Mouse (Mus musculus) right cerebral cortex, adult 18-20 months (tissue): ENCODE measurements around the gene Gm10277.

Experiments used
- DNase-seq: peaks from one replicate; pipeline ENCODE4 v3.0.0; 2022; ENCODE audit warnings: mixed read lengths

The Gm10277 gene

DNA sequence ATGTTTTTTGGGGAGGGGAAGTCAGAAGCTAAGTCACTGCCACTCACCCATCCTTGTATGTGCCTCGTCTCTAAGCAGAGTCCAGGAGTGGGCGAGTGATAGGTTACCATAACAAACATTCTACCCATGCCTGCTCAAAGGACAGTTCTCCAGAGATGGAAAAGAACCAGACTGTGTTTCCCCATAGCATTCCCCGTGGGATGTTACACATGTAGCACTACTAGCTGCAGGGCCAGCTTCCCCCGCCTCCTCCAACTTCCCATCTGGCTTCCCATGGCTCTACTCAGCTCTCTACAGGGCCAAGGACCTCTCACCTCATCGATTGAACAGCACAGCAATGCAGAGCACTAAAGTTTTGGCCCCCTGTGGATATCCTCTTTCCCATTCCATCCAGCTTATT is 7.7 kb upstream of the Gm10277 start:
- no peak for DNase-seq

DNA sequence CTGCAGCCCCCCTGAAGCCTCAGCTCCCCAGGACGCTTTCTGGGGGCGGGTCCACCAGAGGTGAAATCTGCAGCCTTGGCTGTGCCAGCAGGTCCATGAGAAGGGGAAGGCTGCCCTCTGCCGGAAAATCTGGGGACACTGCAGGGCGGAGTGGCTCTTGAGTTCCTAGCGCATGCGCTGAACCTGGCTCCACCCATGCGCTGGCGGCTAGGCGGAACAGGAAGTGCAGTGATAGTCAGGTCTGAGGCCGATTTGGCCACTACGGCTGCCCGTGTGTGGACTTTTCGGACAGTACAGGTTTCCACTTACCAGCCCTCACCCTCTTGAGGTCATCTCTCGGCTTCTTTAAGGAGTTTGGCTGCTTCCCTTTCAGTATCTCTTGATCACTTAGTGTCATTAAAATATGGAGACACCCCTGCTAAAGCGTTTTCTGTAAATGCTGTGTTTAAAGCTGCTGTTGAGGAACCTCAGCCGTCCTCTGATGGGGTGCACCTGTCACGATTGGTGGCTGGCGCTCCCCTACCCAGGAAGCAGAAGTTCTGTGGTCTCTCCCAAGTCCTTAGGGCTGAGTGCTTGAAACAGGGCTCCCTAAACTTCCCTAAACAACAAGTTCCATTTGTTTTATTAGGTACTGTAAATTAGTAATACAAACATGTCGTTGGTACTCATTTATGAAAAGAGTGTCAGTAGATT is 5.8 kb upstream of the Gm10277 start:
- DNase-seq, result peak; percentile 95

DNA sequence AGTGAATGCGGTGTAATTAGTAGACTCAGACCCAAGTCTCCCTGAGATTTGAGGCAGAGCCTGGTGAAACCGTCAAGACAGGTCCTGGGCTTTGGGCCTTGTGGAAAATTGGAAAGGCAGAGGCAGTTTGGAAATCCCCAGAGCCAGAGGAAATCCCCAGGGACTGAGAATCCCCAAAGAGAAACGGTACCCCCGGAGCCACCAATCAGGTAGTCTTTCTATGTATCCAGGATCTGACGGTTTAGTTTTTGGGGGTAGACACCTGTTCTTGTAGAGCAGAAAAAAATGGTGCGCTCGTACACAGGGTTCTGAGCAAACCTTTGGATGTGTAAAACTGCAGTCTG is 5.0 kb upstream of the Gm10277 start:
- DNase-seq, result no peak

DNA sequence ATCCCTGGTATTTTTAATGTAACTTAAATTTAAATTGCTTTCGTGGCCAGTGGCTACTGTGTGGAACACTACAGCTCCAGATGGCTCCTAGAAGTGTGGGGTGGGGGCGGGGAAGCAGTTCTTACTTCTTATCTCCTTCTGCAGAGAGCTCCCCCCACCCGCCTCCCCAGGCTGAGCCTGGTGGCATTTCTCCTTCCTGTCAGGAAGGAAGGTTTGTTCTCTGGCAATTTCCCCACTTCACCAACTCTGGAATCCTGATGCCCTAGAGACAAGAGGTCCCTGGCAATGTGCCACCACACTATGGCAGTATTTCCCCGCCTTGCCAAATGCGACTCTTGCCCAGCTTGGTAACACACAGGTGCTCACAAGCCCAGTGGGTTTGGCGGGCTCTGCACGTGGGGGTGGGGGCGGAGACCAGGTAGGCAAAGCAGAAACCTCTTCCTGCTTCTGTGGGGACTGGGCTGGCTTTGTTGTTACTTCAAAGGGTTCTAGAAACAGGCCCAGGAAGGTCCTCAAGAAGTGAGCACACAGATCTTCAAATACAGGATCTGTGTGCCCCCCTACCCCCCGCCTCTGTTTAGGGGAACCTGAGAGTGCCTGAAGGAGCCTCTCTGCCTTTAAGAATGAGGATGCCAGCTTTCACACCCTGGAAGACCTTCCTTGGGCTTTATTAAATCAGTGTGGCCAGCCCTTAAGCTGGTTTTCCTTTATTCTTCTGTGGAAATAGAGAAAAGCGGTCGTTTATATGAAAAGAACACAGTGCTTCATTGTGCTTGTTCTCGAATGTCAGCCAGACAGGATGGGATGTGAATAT is 4.4 kb upstream of the Gm10277 start:
- DNase-seq, result no peak

DNA sequence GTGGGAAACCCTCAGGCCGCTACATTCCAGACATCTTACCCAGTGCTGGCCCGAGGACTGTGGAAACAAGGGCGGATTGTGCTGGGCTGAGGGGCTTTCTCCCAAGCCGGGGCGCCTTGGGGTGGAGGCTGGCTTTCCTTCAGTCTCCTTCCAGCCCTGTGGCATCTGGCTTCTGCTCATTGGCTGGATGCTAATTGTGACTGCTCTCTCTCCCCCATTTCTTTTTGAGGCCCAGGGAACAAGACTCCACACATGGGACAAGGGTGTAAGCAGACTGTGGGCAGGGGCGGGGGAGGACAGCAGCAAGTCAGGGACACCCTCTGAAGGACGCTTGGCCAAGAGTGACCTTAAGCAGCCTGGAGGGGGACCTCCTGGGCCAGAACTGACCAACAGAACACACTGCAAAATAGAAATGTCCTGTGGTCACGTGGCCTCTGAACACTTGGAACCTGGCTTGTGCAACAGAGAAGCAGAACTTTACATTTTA is 3.7 kb upstream of the Gm10277 start:
- DNase-seq, result no peak

DNA sequence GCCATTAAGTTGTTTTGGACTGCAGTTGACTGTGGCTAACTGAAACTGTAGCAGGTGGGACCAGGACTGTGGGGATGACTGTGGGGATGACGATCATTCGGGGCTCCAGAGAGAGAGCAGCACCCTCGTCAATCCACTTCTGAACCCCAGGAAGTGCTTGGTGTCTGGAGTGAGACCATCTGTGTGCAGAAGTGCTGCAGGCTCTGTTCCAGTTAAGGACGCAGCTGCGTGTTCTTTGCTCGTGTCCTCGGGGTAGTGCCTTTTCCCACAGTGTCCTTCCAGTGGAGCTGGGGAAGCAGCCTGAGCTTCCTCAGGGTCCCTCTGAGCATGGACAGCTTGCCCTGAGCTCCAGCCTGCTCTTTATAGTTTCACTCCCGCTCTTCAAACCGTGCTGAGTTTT is 2.7 kb upstream of the Gm10277 start:
- no peak for DNase-seq

DNA sequence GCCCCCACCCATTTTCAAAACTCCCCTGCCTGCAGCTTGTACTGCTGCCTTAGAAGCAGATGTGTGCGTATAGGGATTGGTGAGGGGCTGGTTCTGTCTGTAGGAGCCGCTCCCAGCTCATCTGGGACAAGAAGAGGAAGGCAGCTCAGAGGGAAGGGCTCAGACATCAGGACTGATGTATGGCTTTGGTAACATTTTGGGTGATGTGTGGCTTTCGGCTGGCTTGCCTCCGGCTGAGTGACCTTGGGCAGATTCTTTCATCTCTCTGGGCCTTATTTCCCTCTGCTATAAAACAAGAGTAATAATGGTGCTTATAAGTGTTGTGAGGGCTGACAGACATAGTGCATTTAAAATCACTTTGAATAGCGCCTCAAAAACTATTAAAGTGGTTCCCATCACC is 2.0 kb upstream of the Gm10277 start:
- DNase-seq, result no peak

DNA sequence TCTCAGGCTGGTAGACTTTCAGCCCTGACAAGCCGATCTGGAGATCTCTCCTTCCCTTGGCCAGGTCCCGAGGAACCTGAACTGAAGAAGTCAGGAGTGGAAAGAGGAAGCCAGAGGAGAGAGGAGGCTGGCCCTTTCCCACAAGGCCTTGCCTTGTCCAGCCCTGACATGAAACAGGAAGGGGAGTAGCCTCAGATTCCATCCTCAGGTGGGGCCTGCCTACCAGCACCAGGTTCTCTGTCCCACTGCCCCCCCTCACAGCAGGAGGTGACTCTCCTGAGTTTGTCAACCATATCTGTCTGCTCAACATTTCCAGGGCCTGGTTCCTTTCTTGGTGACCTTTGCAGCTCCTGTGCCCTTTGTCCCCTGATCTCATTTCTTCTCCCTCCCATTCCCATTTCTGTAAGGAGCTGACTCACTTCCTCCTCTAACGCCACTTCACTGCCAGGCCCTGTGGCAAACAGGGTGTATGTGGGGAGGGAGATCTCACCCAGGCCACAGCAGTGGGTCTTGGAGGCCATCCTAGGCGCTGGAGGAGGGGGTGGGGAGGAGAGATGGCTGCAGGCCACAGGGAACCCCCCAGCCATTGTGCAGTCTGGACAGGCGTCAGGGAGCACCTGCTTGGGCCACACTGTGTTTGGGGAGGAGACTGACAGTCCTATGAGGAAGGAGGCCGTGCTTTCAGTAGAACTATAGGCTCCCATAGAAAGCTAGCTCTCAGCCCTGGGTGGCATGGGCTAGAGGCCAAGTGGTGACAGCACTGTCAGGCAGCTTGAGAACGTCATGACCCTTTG is 1.6 kb downstream of the Gm10277 start:
- DNase-seq, result no peak

DNA sequence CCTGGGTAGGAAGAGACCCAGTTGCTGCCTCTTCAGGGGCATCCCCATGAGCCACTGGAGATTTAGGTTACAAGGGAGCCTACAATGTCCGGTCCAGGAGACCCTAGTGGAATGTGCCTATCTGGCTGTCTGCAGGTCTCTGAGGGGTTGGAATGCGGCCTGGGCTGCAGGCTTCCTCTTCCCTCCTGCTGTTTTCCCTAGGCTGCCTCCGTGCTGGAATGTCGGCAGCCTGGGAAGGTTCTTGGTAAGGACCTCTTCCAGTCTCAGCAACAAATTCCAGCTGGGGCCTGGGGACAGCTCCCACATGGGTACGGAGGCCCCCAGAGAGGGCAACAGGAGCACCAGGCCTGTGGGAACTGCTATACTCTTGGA is 2.2 kb downstream of the Gm10277 start:
- DNase-seq, result no peak

DNA sequence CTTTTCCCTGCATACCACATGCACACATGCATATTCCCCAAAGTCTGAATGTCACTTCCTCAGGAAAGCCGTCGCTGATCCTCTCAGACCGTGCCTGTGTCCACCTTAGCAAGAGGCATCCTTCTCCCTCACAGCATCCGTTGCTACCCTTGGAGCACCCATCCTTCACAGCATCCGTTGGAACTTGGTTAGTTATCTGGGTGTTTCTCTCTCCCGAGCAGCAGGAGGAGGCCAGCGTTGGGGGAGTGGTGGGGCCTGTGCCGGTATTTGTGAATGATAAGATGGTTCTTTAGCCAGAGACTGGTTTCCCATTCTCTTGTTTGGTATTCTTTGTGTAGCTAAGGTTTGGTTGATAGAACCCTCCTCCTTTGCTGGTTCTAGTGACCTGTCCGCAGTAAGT is 2.7 kb downstream of the Gm10277 start:
- DNase-seq, result no peak

DNA sequence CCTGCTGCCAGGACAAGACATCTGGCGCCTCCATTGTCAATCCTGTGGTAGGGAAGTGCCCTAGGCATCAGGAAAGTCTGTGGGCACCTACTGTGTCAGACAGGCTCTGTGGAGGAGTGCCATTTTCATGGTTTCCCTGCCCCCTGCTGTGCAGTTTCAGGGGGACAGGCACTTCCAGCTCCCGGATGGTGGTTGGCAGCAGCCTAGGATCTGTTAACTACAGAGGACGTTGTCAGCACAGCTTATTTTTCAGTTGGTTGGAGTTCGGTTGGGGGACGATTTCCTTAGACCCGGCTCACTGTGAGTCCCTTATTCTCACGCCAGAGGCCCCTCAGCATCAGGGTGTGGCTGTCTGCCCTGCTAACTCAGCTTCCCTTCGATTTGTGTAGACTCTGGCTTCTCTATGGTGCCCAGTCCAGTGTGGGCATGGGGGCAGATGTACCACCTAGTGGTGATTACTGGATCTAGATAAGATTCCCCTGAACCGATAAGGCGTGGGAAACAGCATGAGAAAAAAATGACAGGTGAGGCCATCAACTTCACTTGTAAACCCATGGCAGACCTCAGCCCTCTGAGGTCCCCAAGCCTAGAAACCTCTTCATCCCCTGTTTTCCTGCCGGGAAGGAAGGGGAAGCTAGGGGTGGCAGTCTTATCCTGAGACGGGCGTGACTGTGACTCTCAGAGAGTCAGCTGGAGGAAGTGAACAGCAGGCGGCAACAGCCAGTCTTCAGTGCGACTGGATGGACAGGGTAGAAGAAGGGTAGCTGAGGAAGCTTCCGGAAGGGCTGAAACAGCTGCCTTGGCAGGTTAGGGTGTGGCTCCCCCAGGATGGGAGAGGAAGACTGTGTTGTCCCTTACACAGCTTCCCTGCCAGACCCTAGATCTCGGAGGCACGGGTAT is 3.5 kb downstream of the Gm10277 start:
- no peak for DNase-seq

DNA sequence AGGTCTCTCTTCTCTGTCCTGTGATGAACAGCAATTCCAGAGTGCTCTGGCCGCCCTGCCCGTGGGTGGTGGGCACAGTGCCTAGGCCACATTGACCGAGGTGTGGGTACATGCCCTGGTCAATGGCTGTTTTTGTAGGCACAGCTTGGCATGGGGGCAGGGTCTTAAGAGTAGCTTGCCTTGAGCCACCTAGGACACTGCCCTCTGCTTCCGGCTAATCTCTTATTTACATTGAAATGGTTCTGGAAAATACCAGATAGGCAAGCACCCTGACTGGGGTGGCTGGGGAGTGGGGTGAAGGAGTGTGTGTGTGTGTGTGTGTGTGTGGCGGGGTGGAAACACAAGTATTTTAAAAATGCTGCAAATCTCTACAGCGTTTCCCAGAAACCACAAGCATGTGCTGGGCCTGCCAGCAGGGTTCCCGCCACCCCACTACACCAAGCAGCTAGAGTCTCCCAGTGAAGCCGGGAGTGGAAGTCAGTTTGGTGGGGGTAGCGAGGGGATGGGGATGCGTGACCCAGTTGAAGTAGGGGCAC is 4.3 kb downstream of the Gm10277 start:
- peak; percentile 16 for DNase-seq

DNA sequence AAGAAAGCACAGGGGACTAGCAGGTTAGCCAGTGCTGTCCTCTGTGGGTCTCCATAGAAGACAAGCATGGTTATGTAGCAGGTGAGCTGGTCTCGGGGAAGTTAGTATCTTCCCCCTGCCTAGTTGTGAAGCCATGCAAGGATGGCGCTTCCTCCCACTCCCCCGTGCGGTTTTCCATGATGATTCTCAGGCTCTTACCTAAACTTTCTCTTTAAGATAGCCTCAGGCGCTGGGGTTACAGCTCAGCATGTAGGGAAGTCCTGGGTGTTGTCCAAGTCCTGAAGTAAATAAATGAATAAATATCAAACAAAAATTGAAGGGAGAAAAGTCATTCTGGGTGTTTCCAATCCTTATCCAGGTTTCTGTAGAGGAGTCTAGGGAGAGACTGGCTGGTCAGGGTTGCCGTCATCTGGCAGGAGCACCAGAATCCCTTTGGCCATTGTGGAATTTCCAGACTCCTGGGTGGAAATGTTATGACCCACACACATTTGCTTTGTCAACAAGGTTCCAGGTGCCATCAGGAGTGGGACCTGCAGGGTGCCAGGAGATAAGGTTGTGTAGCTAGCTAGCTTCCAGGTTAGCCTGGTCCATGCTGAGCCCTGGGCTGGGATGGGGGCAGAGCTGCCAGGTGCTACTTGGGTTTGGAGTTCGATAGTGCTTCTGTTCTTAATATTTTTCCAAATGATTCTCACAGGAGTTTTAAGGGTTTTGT is 5.3 kb downstream of the Gm10277 start:
- DNase-seq, result no peak

DNA sequence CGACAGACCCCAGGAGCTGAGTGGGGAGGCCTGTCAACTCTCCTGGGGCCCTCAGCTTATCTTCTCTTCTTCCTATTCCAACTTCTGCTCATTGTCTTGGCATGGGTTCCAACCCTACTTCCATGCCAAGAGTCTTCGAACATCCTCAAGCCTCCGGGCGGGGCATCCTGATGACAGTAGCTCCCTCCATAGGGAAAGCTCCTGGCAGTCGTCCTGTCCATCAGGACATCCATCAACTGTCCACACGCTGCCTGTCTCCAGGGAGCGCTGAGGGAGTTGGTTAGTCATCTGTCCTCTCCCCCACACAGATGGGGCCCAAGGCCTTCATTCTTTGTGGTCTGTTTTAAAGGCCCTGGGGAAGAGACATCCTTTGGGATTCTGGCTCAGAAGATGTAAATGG is 6.5 kb downstream of the Gm10277 start:
- peak; percentile 18 for DNase-seq

DNA sequence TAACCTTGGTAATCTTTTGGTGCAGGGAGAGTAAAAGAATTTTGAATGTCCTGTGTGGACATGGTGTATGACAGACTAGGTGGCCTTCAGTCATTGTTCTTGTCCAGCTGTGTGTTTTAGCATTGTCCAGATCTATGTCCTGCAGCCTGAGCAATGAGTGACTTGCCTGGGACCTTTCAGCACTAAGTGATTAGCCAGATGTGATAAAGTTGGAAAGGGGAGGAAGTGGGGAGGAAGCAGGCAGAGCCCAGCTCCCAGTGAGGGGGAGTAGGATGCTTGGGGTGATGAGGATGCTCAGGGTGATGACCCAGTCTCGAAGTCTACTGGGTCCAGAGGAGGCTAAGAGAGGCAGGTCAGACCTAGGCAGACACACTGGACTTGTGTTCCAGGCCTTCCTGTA is 8.3 kb downstream of the Gm10277 start:
- DNase-seq, result no peak

DNA sequence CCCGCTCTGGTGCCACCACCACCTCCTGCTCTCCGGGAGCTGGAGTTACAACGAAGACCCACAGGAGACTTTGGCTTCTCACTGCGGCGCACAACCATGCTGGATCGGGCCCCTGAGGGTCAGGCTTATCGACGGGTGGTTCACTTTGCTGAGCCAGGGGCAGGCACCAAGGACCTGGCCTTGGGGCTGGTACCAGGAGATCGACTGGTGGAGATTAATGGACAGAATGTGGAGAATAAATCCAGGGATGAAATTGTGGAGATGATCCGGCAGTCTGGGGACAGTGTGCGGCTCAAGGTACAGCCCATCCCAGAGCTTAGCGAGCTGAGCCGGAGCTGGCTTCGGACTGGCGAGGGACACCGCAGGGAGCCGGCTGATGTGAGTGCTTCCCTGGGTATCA is 9.6 kb downstream of the Gm10277 start:
- no peak for DNase-seq

DNA sequence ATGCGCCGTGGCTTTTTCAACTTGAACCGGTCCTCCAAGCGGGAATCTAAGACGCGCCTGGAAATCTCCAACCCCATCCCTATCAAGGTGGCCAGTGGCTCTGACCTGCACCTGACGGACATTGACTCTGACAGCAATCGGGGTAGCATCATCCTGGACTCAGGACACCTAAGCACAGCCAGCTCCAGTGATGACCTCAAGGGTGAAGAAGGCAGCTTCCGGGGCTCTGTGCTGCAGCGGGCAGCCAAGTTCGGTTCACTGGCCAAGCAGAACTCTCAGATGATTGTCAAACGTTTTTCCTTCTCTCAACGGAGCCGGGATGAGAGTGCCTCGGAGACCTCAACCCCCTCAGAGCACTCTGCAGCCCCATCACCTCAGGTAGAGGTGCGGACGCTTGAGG is 10.1 kb downstream of the Gm10277 start:
- no peak for DNase-seq

DNA sequence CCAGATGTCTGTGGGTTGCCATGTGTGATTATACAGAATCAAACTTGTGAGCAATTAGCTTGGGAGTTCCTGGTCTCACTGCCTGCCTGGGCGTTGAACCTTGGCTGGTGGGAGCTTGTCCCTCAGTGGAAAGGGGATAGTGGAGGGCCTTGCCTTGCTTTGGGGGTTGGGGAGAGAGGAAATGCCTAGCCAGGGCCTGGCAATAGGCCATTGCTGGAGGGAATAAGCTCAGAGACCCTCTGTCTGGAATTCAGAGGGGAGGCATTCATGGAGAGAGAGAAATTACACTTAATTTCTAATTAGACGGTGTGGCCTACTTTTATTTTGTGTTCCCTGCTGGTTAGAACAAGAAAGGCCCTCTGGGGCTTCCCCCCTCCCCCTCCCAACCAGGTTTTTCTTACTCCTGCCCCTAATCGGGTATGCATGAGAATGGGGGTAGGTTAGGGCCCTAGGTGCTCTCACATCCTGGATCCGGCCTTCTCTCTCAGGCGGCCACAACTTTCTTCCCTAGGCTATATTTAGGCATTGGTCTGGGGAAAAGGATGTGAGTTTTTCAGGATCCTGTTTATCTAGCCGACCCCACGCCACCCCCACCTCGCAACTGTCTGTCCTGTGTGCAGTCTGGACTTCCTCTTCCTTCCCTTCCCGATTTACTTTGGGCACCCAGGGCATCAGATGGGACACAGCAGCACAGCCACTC is 11.7 kb downstream of the Gm10277 start:
- no peak for DNase-seq

DNA sequence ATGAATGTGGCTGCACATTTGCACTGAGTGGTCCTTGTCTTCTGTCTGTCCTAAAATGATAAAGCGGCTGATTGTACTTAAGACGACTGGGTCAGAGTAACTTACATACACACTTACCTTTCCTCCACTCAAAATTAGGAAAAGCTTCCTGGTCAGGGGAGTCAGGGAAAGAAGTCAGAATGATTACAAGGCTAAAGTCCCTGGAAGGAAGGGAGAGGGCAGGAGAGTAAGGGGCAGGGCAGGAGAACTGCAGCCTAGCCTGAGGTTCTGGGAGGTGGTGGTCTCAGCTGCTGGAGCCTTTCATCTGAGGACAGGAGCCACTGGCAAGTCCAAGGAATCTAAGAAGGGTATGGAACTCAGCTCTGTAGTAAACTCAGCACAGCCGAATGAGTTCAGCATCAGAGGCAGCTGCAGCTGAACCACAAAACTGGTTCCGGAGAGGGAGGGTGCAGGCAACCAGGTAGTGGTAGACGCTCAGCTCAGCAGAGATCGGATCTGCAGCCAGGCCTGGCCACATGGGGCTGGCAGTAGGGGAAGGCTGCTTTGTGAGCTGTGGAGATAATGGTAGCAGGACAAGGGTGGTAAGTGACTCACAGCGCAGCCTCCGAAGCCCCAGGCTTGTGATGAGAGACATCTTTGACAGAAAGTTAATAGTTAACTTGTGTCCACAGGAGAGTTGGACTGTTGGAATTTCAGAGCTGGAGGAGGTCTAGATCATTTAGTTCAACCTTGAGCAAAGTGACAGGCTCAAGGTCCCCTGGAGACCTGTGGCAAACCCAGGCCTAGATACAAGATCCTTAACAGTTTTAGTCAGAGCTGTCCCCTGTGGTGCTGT is 15.5 kb downstream of the Gm10277 start:
- DNase-seq, result no peak

DNA sequence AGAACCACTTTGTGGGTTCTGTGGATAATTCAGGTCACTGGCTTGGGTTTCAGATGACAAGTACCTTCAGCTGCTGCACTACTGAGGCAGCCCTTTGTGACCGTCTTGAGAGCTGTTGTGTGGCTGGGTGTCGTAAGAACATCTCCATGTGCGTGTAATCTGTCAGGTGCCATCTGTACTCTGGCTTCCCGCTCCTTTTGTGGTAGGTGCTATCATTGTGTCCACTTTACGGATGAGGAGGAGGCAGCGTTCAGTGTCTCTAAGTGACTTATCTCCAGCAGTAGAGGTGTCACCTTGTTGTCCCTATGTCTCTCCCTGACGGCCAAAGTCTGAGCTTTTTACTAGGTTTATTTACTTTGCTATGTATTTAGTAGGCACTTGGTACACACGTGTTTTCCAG is 17.2 kb downstream of the Gm10277 start:
- DNase-seq, result no peak
